Mouse (Mus musculus) 416B (cell line): ENCODE data around the gene Pde4d.
"Not testable (repeated sequence)": the region's sequence is repeated elsewhere in the genome, so short reads cannot be mapped to it uniquely, and the experiment has no call there.

ENCODE experiments used
- DNase-seq: peaks from one replicate; pipeline ENCODE4 v3.0.0; 2011; ENCODE audit warnings: low read depth

The Pde4d gene

GRCm38 (mm10) chr13:108705441-108705840, 255.7 kb downstream of the Pde4d start:
- no peak for DNase-seq

- peak; percentile 94 for DNase-seq
Observed at GRCm38 (mm10) chr13:108714032-108714431, 264.3 kb downstream of the Pde4d start.

DNA sequence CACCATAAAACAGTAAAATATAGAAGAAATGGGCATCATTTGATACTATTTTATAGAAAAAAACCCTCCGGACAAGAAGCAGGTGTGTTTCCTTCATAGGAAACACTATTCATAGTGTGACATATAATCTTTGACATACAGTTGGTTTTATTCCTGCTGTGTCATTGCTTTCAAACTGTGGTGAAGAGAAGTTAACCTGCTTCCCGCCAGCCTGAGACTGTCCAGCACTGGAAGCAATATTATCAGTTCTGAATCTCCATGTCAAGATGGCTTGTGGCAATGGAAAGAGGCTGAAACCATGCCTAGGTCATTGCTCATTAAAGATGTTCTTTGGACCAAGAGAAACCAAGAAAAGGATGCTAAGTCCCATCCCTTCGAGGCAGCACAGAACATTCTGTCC, 265.3 kb downstream of the Pde4d start:
- peak; percentile 93 for DNase-seq

GRCm38 (mm10) chr13:108722234-108722633, 272.5 kb downstream of the Pde4d start:
- peak; percentile 73 for DNase-seq

GRCm38 (mm10) chr13:108734356-108734755, 284.6 kb downstream of the Pde4d start:
- DNase-seq, result not testable (repeated sequence)

- DNase-seq, result peak; percentile 46
Observed at GRCm38 (mm10) chr13:108751155-108751840, 301.6 kb downstream of the Pde4d start.

DNA sequence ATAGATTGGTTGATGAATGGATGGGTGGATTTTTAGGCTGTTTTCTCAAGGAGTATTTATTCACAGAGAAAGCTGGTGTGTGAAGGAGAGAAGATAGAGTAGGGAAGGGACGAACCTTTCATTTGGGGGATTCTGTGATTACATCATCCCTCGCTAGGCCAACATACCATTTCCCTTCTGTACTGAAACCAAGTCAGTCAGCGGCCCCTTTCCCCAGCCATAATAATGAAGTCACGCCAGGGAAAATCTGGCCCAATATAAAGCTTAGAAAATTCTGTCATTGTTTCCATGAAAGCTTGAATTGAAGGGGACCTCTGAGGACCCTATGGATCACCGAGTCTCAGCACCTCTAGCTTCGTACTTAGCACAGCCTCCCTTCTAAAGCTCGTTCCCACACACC, 307.7 kb downstream of the Pde4d start:
- no peak for DNase-seq

GRCm38 (mm10) chr13:108758331-108758730, 308.6 kb downstream of the Pde4d start:
- no peak for DNase-seq

DNA sequence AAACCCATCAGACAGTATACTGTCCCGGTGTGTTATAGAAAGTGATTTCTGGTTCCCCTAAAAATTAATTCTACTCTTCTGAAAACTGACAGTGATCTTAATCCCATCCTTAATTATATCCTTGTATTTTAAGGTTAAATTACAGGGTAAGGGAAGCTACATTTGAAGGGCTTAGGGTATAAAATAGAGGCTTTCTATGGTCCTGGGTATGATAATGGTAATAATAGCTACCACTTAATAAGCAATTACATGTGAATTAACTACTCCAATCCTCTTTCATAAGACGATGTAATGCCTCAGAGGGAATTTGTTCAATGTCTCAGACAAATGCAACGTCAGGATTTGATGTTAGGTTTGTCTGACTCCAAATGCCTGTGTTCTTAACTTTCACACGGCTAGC, 309.4 kb downstream of the Pde4d start:
- no peak for DNase-seq

- DNase-seq, result no peak
Observed at GRCm38 (mm10) chr13:108763295-108763694, 313.5 kb downstream of the Pde4d start.

DNA sequence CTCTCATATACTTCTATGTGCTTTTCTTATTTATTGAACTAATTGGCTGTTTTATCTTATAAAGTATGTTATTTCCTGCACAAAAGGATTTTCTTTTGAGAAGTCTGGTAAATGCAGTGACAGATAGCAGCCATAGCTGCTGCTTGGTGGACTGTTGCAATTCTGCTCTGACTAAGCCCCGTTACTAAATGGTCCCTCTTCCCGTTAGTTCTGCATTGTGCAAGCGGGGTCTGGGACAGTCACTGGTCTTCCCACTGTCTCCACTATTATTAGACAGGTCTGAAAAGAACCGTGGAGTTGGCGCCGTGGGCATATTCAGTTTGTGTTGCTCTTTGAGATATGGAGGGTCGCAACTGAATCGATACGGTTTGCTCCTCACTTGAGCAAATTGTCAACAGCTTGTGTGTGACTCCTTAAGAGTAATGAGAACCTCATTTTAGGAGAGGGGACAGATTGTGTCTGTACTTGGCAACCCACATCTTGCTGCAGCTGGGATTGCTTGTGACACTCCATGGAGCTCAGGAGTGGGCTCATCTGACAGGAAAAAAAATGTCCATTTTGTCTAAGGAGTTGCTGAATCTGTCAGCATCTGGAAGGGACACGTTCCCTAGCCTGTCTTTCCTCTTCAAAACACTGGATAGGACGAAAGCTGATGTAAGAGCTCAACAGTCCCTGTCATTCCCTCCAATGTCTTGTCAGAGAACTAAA, 316.4 kb downstream of the Pde4d start:
- DNase-seq, result peak; percentile 77

GRCm38 (mm10) chr13:108769465-108770056, 319.8 kb downstream of the Pde4d start:
- no peak for DNase-seq

GRCm38 (mm10) chr13:108772386-108772785, 322.6 kb downstream of the Pde4d start:
- no peak for DNase-seq

GRCm38 (mm10) chr13:108774981-108775380, 325.2 kb downstream of the Pde4d start:
- DNase-seq, result peak; percentile 93

DNA sequence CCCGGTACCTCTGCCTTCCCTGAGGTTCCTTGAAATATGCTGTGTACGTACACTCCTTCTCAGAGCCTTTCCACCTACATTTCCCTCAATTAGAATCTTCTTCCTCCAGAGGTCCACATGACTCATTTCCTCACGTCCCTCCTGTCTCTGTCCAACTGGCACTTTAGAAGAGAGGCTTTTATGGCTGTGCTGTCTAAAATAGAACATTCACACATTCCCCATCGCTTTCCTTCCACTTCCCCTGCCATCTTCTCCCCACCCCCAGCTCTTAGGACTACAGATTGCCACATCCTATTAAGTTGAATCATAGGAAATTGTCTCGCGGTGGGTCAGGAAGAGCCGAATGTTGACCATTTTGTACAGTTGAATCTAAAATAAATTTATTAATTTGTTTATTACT, 326.1 kb downstream of the Pde4d start:
- peak; percentile 91 for DNase-seq

DNA sequence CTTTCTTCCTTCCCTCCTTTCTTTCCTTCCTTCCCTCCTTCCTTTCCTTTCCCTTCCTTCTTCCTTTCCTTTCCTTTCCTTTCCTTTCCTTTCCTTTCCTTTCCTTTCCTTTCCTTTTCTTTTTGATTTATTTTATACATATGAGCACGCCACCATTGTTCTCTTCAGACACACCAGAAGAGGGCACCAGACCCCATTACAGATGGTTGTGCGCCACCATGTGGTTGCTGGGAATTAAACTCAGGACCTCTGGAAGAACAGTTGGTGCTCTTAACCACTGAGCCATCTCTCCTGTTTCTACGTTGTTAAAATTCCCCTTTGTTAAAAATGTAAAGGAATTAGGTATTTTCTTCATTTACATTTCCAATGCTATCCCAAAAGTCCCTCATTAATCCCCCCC, 347.9 kb downstream of the Pde4d start:
- DNase-seq, result not testable (repeated sequence)

DNA sequence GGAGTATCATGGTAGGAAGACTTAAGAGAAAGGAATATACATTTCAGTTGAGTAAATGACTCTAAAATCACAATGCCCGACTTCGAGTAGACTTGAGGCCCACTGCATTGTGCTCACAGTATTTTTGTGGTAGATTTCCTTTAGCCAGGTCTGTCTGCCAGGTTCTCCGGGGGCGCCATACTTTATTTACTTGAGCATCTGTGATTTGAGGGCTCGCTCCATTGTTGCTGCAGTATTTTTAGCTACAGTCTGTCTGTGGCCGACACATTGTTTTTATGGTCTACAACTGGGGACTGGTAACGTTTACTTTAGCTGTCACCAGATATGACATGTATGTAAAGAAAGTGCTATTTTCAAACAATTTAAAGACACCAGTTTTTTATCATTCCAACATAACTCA, 359.4 kb downstream of the Pde4d start:
- DNase-seq, result no peak

DNA sequence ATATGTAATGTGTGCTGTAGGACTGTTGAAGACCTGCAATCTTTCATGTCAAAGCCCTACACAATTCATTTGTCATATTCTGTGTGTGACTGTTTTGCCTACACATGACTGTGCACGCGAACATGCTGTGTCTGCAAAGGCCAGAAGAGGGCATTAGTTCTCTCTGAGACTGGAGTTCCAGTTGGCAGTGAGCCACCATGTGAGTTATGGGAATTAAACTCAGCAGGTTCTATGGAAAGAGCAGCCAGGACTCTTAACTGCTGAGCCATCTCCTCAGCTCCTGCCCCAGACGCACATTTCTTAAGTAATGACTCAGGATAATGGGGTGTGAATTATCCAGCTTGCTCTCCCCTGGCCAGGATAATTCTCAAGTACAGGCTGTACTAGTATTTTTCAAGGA, 363.2 kb downstream of the Pde4d start:
- DNase-seq, result peak; percentile 80

- DNase-seq, result peak; percentile 90
Observed at GRCm38 (mm10) chr13:108819846-108820408, 370.2 kb downstream of the Pde4d start.

- no peak for DNase-seq
Observed at GRCm38 (mm10) chr13:108820487-108820886, 370.7 kb downstream of the Pde4d start.

GRCm38 (mm10) chr13:108821270-108821669, 371.5 kb downstream of the Pde4d start:
- DNase-seq, result no peak

DNA sequence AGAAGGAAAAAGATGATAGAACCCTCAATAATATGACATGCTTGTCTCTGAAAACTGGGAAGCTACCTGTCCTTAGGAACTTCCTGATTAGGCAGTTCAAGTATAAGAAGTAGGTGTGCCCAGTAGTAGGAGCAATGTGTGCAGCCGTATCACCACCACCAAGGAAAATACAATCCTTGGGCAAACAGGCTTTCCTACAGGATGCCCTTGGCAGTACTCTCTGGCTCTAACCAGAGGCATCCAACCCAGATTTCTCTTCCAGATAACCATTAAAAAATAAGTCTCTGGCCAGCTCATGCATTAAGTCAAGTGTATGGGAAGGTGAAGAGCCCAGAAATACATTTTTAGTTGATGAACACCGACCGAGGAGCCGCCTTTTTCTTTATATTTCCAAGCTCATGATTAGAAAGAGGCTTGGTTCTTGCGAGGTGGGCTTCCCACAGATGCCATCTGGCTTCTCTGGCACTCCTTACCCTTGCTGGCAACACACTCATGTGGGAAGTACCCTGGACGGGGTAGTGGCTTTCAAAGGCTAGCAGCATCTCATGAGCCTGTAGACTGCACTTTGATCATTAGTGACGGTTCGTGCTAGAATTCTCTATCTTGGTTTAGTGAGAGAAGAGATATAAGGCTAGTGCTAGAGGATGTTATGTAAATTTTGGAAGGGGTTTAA, 375.0 kb downstream of the Pde4d start:
- no peak for DNase-seq
